Mouse (Mus musculus) layer of hippocampus, adult 2 months (tissue): Measurements from ENCODE around the gene Edc3. TPM values are rescaled to one million over a fixed set of nuclear protein-coding genes. Genes with fewer than 3 reads are reported as not detected.

Experiments used
- DNase-seq, 2 experiments: peaks; one replicate each; pipeline ENCODE4 v3.0.0; 2022; ENCODE audit warnings: low spot score in 2 of 2
- H3K27ac ChIP-seq: fragments of 200-600 bp; 2 replicates; pipeline ENCODE4 v1.8.1; 2022
- H3K4me3 ChIP-seq: fragments of 200-600 bp; 2 replicates; pipeline ENCODE4 v1.8.1; 2022; ENCODE audit warnings: mild to moderate bottlenecking
- CTCF ChIP-seq: fragments of 200-600 bp; conservative IDR thresholded peaks from 2 replicates; pipeline ENCODE4 v1.8.1; 2022; ENCODE audit warnings: antibody characterized with exemption, mild to moderate bottlenecking, moderate library complexity
- long read RNA-seq, 2 experiments: library from polyadenylated mRNA; stranded (forward); transcript quantifications; one replicate each; pipeline ENCODE4 v2.0.0; 2021; ENCODE audit warnings: borderline mapping rate in 2 of 2
- total RNA-seq, 2 experiments: library from RNA; stranded (reverse); gene quantifications; 2 replicates each; pipeline ENCODE4 v1.2.3; 2021

Gene Edc3
- 10 to 100 TPM; 13.2 to 14.1 TPM for total RNA-seq
- long read RNA-seq, experiment 1, full-length matches to known transcripts, result 27 of 32 reads
- long read RNA-seq, experiment 1, partial matches to known transcripts, result 1 of 32 reads
- long read RNA-seq, experiment 1, other reads (novel, unspliced or antisense), result 4 of 32 reads
- long read RNA-seq, experiment 2, full-length matches to known transcripts, result 21 of 29 reads
- long read RNA-seq, experiment 2, partial matches to known transcripts, result 1 of 29 reads
- long read RNA-seq, experiment 2, other reads (novel, unspliced or antisense), result 7 of 29 reads

- peak within 1 kb of the TSS; percentile 98 for H3K27ac ChIP-seq
- no peak for TF ChIP-seq CTCF
- DNase-seq, result peak; percentile 81 to 88
- peak within 1 kb of the TSS; percentile 90 for H3K4me3 ChIP-seq
These were observed at the start of gene Edc3 for GRCm38 (mm10) chr9:57708068-57708719. Gene Edc3, plus strand, starts transcription at chr9:57708540.

GRCm38 (mm10) chr9:57658970-57659369 is 49.4 kb upstream of the Edc3 start:
- H3K4me3 ChIP-seq, result no peak overlapping the region
- no peak for DNase-seq
- H3K27ac ChIP-seq, result no peak overlapping the region
- TF ChIP-seq CTCF, result peak; percentile 43

- H3K27ac ChIP-seq, result no peak overlapping the region
- peak; percentile 92 for TF ChIP-seq CTCF
- H3K4me3 ChIP-seq, result no peak overlapping the region
- DNase-seq, result peak; percentile 83 to 84
These were observed 48.6 kb upstream of the Edc3 start for GRCm38 (mm10) chr9:57659774-57660173.

- Histone ChIP-seq H3K4me3 (no peak overlapping the region), H3K27ac (no peak overlapping the region)
- DNase-seq, result no peak
- no peak for TF ChIP-seq CTCF
These were observed 47.8 kb upstream of the Edc3 start for GRCm38 (mm10) chr9:57660501-57660900.

- TF ChIP-seq CTCF, result no peak
- H3K27ac ChIP-seq, result no peak overlapping the region
- H3K4me3 ChIP-seq, result no peak overlapping the region
- DNase-seq, result no peak
These were observed 46.8 kb upstream of the Edc3 start for GRCm38 (mm10) chr9:57661552-57661951.

- DNase-seq, result no peak
- no peak overlapping the region for H3K4me3 ChIP-seq
- no peak for TF ChIP-seq CTCF
- H3K27ac ChIP-seq, result no peak overlapping the region
These were observed 43.7 kb upstream of the Edc3 start for GRCm38 (mm10) chr9:57664616-57665015.

- no peak for DNase-seq
- no peak for TF ChIP-seq CTCF
- no peak overlapping the region for H3K27ac ChIP-seq
- no peak overlapping the region for H3K4me3 ChIP-seq
These were observed 41.8 kb upstream of the Edc3 start for GRCm38 (mm10) chr9:57666536-57666935.

- DNase-seq, result no peak
- no peak overlapping the region for H3K27ac ChIP-seq
- H3K4me3 ChIP-seq, result no peak overlapping the region
- no peak for TF ChIP-seq CTCF
These were observed 41.2 kb upstream of the Edc3 start for GRCm38 (mm10) chr9:57667136-57667535.

GRCm38 (mm10) chr9:57667817-57668216 is 40.5 kb upstream of the Edc3 start:
- no peak for DNase-seq
- Histone ChIP-seq H3K4me3 (no peak overlapping the region), H3K27ac (no peak overlapping the region)
- TF ChIP-seq CTCF, result no peak

- no peak for TF ChIP-seq CTCF
- H3K4me3 ChIP-seq, result no peak overlapping the region
- no peak for DNase-seq
- H3K27ac ChIP-seq, result no peak overlapping the region
These were observed 40.1 kb upstream of the Edc3 start for GRCm38 (mm10) chr9:57668277-57668676.

GRCm38 (mm10) chr9:57669566-57669965 is 38.8 kb upstream of the Edc3 start:
- DNase-seq, result no peak
- no peak for TF ChIP-seq CTCF
- Histone ChIP-seq H3K4me3 (no peak overlapping the region), H3K27ac (no peak overlapping the region)

- H3K4me3 ChIP-seq, result no peak overlapping the region
- no peak overlapping the region for H3K27ac ChIP-seq
- DNase-seq, result no peak
- TF ChIP-seq CTCF, result no peak
These were observed 37.3 kb upstream of the Edc3 start for GRCm38 (mm10) chr9:57671037-57671436.

GRCm38 (mm10) chr9:57671500-57671899 is 36.8 kb upstream of the Edc3 start:
- DNase-seq, result no peak
- TF ChIP-seq CTCF, result no peak
- H3K4me3 ChIP-seq, result no peak overlapping the region
- H3K27ac ChIP-seq, result no peak overlapping the region

GRCm38 (mm10) chr9:57681411-57681810 is 26.9 kb upstream of the Edc3 start:
- TF ChIP-seq CTCF, result no peak
- no peak overlapping the region for H3K27ac ChIP-seq
- no peak for DNase-seq
- no peak overlapping the region for H3K4me3 ChIP-seq
